8 mouse cellular contexts compared by ENCODE assay signal in the genomic region with DNA sequence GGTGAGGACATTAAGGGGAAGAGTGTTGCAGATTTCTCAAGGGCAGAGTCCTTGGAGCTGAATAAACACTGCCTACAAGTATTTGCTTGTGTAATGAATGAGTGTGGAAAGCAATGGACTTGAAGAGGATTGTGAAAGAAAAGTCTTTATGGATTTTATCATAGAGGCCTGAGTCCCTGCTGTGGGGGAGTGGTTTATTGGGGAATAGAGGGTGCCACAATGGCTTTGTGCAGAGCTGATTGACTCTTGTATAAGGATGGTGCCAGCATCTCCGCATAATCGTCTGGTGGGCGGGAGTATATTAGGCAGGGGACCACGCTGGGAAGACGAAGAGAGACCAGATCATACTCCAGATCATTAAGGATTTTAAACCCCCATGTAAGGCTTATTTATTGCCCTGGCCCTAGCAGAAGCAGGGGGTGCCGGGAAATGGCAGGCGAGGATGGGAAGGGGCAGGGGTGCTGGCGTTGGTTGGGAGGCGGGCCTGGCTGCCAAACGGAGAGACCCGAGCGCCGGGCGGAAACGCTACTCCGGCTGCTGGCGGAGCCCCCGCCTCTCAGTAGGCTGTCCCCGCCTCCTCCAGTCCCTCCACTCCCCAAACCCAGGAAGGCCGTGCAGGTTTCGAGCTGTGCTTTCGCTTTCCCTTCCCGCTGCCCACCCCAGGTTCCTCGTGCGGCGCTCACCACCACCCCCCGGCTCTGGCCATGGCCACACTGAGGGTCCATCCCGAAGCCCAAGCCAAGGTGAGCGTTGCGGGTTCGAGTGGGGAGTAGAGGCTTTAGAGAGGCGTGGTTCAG. TPM values are rescaled to one million over a fixed set of nuclear protein-coding genes. Genes with fewer than 3 reads are reported as not detected.
DNase-seq lines count a peak whose midpoint lies in the region; ATAC-seq and TF ChIP-seq lines count a peak whose summit lies in the region.

A gene (plus strand): TSS at position 253 of the 797 bp plus-strand sequence.

- TF ChIP-seq POLR2A in embryonic fibroblast, embryonic 13.5 days (IDR thresholded peaks at IDR 0.05; ENCODE audit: low read depth, low read length) = peak; percentile 73
- peak; percentile 60; the same call in 1 of the 2 replicates for TF ChIP-seq POLR2A in liver, adult 2 months (IDR thresholded peaks at IDR 0.05; ENCODE audit: extremely low read depth, insufficient read depth, low read length)
- peak; percentile 68 for TF ChIP-seq POLR2A in myocyte (IDR thresholded peaks at IDR 0.05; ENCODE audit: insufficient read length, low read depth)

- ATAC-seq in kidney, embryonic 14.5 days (ENCODE audit: low FRiP score, low TSS enrichment) = peak; percentile 90

- WGBS in kidney, embryonic 14.5 days = 2% methylated on average over 21 of the region's 32 CpGs
- under 1% methylated on average over 32 of the region's 32 CpGs for WGBS in liver, adult 2 months

- H3K4me2 ChIP-seq in kidney, embryonic 14.5 days (replicated peaks; ENCODE audit: low read depth, low read length) = peak within 1 kb of the TSS; percentile 78
- H3K4me2 ChIP-seq in myocyte (ENCODE audit: low read depth) = peak within 1 kb of the TSS; percentile 93

- DNase-seq in 3T3-L1 (ENCODE audit: low read depth, low spot score) = peak; percentile 63
- peak; percentile 83 for DNase-seq in adrenal gland, postnatal 25 days
- peak; percentile 84 to 88 for DNase-seq in heart, adult 9 months (ENCODE audit: low spot score in 2 of 2)
- DNase-seq in liver, adult 2 months (ENCODE audit: extremely low read depth, low read depth, low spot score) = peak; percentile 84
- DNase-seq in splenic B cell, adult 2 months (ENCODE audit: low read depth, low spot score) = peak; percentile 81

- no peaks in the 10 kb centered on the region for H3K4me1 ChIP-seq in embryonic fibroblast, embryonic 13.5 days (ENCODE audit: control insufficient read depth, insufficient read depth, low read length)
- H3K4me1 ChIP-seq in kidney, embryonic 14.5 days (ENCODE audit: control insufficient read depth, insufficient read depth, low read length) = peaks cover 19% of the 10 kb centered on the region
- H3K4me1 ChIP-seq in liver, adult 2 months (ENCODE audit: control insufficient read depth, insufficient read depth, low read length) = peaks cover 2% of the 10 kb centered on the region

- H3K27me3 ChIP-seq in kidney, embryonic 14.5 days (ENCODE audit: control insufficient read depth, insufficient read depth, low read length) = no peaks in the 10 kb centered on the region
- H3K27me3 ChIP-seq in liver, adult 2 months (ENCODE audit: control insufficient read depth, insufficient read depth, low read length) = no peaks in the 10 kb centered on the region
- H3K27me3 ChIP-seq in myocyte (ENCODE audit: control insufficient read depth, insufficient read depth, insufficient read length) = no peaks in the 10 kb centered on the region
- no peaks in the 10 kb centered on the region for H3K27me3 ChIP-seq in splenic B cell, adult 2 months (ENCODE audit: control insufficient read depth, insufficient read depth, low read length, poor library complexity, severe bottlenecking)

- H3K9ac ChIP-seq in kidney, embryonic 14.5 days (ENCODE audit: low read depth, low read length) = peak within 1 kb of the TSS; percentile 78
- peak within 1 kb of the TSS; percentile 89 for H3K9ac ChIP-seq in liver, adult 2 months (ENCODE audit: low read depth, low read length)

- H3K9me3 ChIP-seq in kidney, embryonic 14.5 days (ENCODE audit: control insufficient read depth, low read length) = no peaks in the 10 kb centered on the region

- TF ChIP-seq CTCF in embryonic fibroblast, embryonic 13.5 days (IDR thresholded peaks at IDR 0.05; ENCODE audit: borderline replicate concordance, insufficient read depth, low read length) = no peak
- TF ChIP-seq CTCF in liver, adult 2 months (IDR thresholded peaks at IDR 0.05; ENCODE audit: low read depth, low read length) = no peak

- peak within 1 kb of the TSS; percentile 82 for H3K4me3 ChIP-seq in embryonic fibroblast, embryonic 13.5 days (ENCODE audit: insufficient read depth, low read length)
- peak within 1 kb of the TSS; percentile 70 for H3K4me3 ChIP-seq in kidney, embryonic 14.5 days (ENCODE audit: low read length)
- peak within 1 kb of the TSS; percentile 81 for H3K4me3 ChIP-seq in liver, adult 2 months (ENCODE audit: insufficient read depth, low read depth, low read length)
- peak within 1 kb of the TSS; percentile 52 for H3K4me3 ChIP-seq in myocyte

- 0 out of 2 replicates have a peak, but pooled peaks cover 9% of the 10 kb centered on the region for H3K79me2 ChIP-seq in liver, adult 2 months (ENCODE audit: control insufficient read depth, insufficient read depth, low read length)
- H3K79me2 ChIP-seq in myocyte (ENCODE audit: control insufficient read depth, insufficient read depth) = no peaks in the 10 kb centered on the region

- H3K36me3 ChIP-seq in kidney, embryonic 14.5 days (ENCODE audit: control insufficient read depth, insufficient read depth, low read length) = peaks cover 15% of the 10 kb centered on the region; the same call in 1 of the 2 replicates
- H3K36me3 ChIP-seq in liver, adult 2 months (ENCODE audit: control insufficient read depth, insufficient read depth, low read length) = peaks cover 10% of the 10 kb centered on the region; the same call in 1 of the 2 replicates
- H3K36me3 ChIP-seq in myocyte (ENCODE audit: control insufficient read depth, insufficient read depth) = no peaks in the 10 kb centered on the region
- peaks cover 3% of the 10 kb centered on the region for H3K36me3 ChIP-seq in splenic B cell, adult 2 months (ENCODE audit: control insufficient read depth, insufficient read depth, low read length, poor library complexity, severe bottlenecking)

- H3K27ac ChIP-seq in embryonic fibroblast, embryonic 13.5 days (ENCODE audit: insufficient read depth, low read length) = peak within 1 kb of the TSS; percentile 30; the same call in 1 of the 2 replicates
- peak within 1 kb of the TSS; percentile 70; the same call in 1 of the 2 replicates for H3K27ac ChIP-seq in kidney, embryonic 14.5 days (ENCODE audit: low read depth, low read length)
- peak within 1 kb of the TSS; percentile 89 for H3K27ac ChIP-seq in liver, adult 2 months (replicated peaks; ENCODE audit: insufficient read depth, low read depth, low read length)

- H3ac ChIP-seq in myocyte (ENCODE audit: control insufficient read depth, insufficient read length) = peak within 1 kb of the TSS; percentile 7

TF ChIP-seq in myocyte, 11 proteins besides CTCF, POLR2A, EP300 and RAD21:
- TF ChIP-seq POLR2AphosphoS2 (IDR thresholded peaks at IDR 0.05; ENCODE audit: insufficient read length, low read depth) = peak; percentile 78
- no peak for TF ChIP-seq REST (IDR thresholded peaks at IDR 0.05; ENCODE audit: insufficient read depth, insufficient read length)
- no peak for TF ChIP-seq MAX (IDR thresholded peaks at IDR 0.05; ENCODE audit: low read depth)
- no peak for TF ChIP-seq CEBPB (IDR thresholded peaks at IDR 0.05; ENCODE audit: insufficient read depth, poor library complexity, severe bottlenecking)
- no peak for TF ChIP-seq TCF3 (IDR thresholded peaks at IDR 0.05; ENCODE audit: insufficient read length, low read depth)
- no peak for TF ChIP-seq MYOD1 (IDR thresholded peaks at IDR 0.05; ENCODE audit: control insufficient read depth in 1 of 3, insufficient read length in 2 of 3, low read depth in 2 of 3)

RNA-seq across cellular contexts. Expression of the gene that starts here (rescaled TPM):
- 328 and 383 TPM in 2 replicates for total RNA-seq in adrenal gland, postnatal 25 days (2021)
- polyA plus RNA-seq in embryonic fibroblast, embryonic 13.5 days (2011; ENCODE audit: insufficient read length, low read depth, missing spikeins) = 87.2 and 116 TPM in 2 replicates
- 131 and 142 TPM in 2 replicates for polyA plus RNA-seq in kidney, embryonic 14.5 days (2014; fragmentation: Nextera tagmentation; extraction: Ambion mirVana)
- total RNA-seq in liver, adult 2 months (2014; rRNA removed) = 78.5 and 94.2 TPM in 2 replicates
- 46.9 and 59.9 TPM in 2 replicates for polyA plus RNA-seq in liver, adult 2 months (2012; rRNA removed)
- polyA plus RNA-seq in myocyte (2012; fragmentation: generic; extraction: Trizol) = 81.7 TPM

Comparison
In these comparisons a context has a peak if more than half of its experiments do, and no peak if none do; other contexts are left out.
1. Peak in every context shown above with its lines: DNase-seq, ATAC-seq, H3K4me3 ChIP-seq and H3K27ac ChIP-seq.
2. H3K27ac ChIP-seq: peak in every context shown above with its lines; median percentile 89 in liver, adult 2 months; 70 in kidney, embryonic 14.5 days; 30 in embryonic fibroblast, embryonic 13.5 days.